Mouse (Mus musculus): ENCODE data around the gene Clpp. TPM values are rescaled to one million over a fixed set of nuclear protein-coding genes. Genes with fewer than 3 reads are reported as not detected.

Clpp gene
- polyA plus RNA-seq (2012; rRNA removed), result 146 and 147 TPM in 2 replicates

DNA sequence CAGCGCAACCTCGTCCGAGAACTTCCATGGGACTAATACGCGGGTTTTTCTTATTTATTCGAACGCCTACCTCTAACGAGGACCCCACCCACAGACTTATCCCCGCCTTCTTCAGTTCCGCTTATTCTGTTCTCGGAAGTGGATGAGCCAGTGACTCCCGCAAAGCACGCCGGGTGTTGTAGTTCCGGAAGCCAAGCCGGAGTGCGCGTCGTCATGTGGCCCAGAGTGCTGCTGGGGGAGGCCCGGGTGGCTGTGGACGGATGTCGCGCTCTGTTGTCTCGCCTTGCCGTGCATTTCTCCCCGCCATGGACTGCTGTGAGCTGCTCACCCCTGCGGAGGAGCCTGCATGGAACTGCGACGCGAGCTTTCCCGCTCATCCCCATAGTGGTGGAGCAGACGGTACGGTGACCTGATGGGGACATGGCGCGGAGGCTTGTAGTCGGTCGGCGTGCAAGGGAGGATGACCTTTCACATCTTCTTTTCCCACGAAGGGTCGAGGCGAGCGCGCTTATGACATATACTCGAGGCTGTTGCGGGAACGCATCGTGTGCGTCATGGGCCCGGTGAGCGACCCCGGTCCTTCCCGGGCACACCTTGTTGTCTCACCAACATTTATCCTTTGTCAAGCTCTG, at the start of gene Clpp:
Clpp (plus strand) TSS at position 191 of the 632 bp plus-strand sequence.
- peak; percentile 95 to 96 for DNase-seq (ENCODE audit: extremely low spot score in 1 of 2, low spot score in 1 of 2)

DNA sequence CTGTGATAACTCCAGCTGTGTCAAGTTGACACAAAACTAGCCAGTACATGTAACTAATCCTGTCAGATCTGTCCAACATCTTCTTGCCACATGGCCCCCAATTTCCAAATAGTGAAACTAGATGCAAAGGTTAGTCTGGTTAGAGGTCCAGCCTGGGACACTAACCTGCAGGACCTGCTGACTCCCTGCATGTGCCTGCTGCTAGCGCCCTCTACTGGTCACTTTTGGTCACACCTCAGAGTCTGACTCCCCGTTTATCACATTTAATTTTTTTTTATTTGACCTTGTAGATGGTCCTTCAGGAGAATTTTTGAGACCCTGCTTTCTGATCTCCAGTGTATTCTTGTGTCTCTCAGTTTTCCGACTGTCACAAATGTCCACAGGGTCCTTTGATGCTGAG, 39.2 kb upstream of the Clpp start:
- peak in 1 of 2 experiments; percentile 68 for DNase-seq (ENCODE audit: extremely low spot score in 1 of 2, low spot score in 1 of 2)

DNA sequence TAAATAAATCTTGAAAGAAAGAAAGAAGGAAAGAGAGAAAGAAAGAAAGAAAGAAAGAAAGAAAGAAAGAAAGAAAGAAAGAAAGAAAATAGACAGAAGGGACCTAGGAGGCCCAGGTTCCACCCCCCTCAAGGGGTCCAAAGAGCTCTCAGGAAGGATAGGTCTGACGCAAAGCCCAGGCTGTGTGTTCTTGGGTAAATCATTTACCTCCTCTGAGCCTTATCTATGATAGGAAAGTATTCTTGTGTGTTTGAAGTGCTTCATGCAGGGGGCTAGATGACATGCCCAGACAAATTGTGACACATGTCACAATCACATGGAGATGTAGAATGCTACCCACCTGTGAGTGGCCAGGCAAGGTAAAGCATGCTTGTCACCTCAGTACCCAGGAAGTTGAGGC, 37.5 kb upstream of the Clpp start:
- no peak for DNase-seq (ENCODE audit: extremely low spot score in 1 of 2, low spot score in 1 of 2)

DNA sequence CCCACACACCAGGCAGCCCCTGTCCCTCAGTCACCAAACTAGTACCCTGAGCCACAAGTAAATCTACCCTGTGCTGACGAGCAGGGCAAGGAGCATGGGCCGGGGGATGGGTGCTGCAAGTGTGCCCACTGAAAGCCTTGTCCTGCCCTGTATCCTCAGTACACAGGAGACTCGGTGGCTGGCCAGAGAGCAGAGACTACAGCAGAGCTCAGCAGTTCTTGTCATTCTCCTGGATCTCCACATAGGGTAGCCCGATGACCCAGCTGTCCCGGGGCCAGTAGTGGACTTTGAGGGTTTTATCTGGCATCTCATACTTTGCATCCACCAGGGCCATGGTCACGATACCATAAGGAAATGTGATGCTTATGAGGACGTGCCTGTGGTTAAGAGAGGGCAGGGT, 35.2 kb upstream of the Clpp start:
- DNase-seq (ENCODE audit: extremely low spot score in 1 of 2, low spot score in 1 of 2), result no peak

DNA sequence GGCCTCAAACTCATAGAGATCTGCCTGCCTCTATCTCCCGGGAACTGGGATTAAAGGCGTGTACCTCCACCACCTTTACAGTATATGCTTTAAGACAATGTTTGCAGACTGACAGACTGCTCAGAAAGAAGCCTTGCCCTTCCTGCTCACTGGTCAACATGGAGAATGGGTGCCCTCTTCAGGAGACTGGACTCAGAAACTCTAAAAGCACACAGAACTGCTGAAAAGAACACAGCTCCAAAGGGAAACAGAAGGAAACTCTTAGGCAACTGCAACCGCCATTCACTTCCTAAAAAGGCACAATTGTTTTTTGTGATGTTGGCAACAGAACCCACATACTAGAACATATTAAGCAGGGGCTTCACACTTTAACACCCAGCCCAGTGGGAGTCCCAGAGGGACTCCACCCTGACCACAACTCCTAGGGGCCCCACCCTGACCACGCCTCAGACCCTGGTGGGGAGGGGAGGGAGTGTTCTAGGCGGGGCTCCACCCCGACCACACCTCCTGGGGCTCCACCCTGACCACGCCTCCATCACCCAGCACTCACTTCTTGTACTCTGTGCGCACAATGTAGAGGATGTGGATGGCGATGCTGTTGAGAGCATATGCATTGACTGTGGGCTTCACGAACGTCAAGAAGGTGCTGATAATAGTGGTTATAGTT, 32.2 kb upstream of the Clpp start:
- no peak for DNase-seq (ENCODE audit: extremely low spot score in 1 of 2, low spot score in 1 of 2)

DNA sequence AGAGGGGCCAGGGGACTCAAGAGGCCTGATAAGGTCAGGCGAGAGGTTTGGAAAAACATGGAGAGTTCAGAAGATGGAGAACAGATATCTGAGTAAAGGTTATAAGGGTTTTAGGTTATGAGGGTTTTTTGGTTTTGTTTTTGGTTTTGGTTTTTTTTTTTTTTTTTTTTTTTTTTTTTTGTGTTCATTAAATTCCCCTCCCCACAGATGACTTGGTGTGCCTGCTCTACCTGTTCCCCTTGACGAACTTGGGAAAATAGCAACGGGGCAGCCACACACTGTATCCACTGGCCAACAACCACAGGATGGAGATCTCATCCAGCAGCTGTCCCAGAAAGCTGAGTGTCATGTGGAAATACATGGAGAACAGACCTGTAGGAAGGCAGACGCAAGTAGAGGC, 31.4 kb upstream of the Clpp start:
- DNase-seq (ENCODE audit: extremely low spot score in 1 of 2, low spot score in 1 of 2), result no peak

DNA sequence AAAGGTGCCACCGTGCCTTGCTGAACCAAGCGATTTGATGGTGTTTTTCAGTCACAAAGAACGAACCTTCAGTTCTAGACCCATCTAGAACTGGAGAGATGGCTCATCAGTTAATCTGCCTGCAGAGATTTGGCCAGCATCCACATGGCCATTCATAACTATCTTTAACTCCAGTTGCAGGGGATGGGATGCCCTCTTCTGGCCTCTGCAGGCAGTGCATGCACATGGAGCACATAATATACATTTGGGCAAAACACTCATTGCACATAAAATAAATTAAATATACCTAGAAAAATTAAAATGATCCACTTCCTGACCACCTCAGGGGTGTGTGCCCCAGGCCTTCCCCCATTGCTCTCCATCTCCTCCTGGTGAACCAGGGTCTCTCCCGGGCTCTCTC, 28.2 kb upstream of the Clpp start:
- DNase-seq (ENCODE audit: extremely low spot score in 1 of 2, low spot score in 1 of 2), result no peak

DNA sequence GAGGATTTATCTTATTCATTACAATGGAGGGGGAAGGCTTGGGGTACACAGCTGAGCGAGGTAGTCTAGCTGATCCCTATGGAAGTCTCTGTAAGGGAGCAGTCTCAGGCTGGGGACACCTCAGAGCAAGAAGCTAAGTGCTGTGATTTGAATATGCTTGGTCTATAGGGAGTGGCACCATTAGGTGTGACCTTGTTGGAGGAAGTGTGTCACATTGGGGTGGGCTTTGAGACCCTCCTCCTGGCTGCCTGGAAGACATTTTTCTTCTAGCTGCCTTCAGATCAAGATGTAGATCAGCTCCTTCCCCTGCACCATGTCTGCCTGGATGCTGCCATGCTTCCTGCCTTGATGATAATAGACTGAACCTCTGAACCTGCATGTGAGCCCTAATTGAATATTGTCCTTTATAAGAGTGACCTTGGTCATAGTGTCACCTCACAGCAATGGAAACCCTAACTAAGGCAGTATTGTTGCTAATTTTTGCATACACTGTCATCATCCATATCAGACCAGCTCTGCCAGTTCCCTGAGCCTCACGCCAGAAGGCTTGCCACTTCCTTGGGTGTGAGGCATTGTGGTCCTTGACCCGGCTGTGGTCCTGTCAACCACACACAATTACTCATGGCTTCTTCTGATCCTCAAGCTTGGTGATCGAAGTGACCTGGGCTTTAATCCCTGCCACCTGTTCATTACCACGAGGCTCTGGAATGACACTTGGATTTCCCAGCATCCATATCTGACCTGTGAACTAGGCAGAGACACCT, 27.3 kb upstream of the Clpp start:
- no peak for DNase-seq (ENCODE audit: extremely low spot score in 1 of 2, low spot score in 1 of 2)

DNA sequence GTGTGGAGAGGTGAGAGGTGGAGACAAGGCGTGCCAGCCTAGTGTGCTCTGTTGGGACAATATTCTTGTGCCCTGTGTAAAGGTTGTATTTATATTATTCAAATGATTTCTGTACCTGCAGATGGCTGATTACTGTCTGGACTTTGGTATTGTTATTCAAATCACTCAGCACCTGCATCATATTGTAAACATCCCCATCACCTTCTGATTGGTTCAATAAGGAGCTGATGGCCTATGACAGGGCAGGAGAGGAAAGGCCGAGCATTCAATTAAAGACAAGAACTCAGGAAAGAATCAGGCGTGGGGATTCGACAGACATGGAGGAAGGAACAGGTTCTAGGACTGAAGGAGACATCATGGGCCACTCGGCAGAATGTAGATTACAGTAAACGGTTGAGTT, 26.5 kb upstream of the Clpp start:
- no peak for DNase-seq (ENCODE audit: extremely low spot score in 1 of 2, low spot score in 1 of 2)

DNA sequence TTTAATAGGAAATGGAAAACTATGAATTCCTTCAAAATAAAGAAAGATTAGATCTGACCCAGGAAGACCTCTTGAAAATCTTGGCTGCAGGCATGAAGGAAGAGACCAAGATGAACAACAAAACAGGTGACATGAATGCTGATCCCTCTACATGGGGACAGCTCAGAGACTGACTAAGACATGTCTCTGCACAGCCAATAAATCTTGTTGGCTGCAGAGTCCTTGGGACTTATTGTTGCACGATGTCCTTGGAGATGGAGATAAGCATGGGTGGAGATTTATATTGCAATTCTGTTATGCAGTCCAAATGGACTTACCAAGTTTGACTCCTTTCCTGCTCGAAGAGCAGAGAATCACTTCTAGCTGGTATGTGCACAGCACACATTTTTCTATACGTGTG, 20.8 kb upstream of the Clpp start:
- DNase-seq (ENCODE audit: extremely low spot score in 1 of 2, low spot score in 1 of 2), result no peak

DNA sequence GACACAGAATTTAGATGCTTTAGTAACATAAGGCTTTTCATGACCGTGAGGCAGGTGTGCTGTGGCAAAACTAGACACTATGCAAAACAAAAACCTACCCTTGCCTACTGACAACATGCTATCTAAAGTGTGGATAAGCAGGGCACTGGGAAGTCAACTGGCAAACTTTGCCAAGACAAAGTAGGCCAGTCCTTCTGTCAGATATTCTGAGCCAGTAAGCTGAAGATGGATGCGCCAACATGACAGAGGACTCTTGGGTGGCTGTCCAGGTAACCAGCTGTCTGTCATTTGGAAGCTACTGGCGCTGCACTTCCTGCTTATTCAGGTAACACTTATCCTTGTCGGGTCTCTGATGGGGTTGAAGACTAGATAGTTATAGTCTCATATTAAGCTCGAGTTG, 20.0 kb upstream of the Clpp start:
- no peak for DNase-seq (ENCODE audit: extremely low spot score in 1 of 2, low spot score in 1 of 2)

DNA sequence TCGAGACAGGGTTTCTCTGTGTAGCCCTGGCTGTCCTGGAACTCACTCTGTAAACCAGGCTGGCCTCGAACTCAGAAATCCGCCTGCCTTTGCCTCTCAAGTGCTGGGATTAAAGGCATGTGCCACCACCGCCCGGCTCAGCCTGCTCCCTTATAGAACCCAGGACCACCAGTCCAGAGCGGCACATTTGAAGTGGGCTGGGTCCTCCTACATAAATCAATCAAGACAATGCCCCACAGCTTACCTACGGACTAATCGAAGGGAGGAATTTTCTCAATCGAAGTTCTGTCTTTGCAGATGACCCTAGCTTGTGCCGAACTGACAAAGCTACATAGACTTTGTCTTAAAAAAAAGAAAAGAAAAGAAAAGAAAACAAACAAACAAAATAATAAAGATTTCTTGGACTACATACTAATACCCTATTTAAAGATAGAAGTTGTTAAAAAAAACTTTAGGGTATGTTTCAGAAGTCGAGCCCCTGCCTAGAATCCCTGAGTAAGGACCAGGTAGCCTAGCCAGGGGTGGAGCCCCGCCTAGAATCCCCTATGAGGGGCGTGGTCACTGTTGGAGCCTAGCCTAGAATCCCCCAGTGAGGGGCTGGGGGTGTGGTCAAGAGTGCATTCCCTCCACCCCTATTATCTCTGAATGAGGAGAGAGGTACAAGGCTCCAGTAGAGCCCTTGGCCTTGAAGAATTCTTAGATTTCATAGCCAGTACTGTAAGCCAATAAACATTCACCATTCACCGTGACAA, 16.0 kb upstream of the Clpp start:
- DNase-seq (ENCODE audit: extremely low spot score in 1 of 2, low spot score in 1 of 2), result no peak

DNA sequence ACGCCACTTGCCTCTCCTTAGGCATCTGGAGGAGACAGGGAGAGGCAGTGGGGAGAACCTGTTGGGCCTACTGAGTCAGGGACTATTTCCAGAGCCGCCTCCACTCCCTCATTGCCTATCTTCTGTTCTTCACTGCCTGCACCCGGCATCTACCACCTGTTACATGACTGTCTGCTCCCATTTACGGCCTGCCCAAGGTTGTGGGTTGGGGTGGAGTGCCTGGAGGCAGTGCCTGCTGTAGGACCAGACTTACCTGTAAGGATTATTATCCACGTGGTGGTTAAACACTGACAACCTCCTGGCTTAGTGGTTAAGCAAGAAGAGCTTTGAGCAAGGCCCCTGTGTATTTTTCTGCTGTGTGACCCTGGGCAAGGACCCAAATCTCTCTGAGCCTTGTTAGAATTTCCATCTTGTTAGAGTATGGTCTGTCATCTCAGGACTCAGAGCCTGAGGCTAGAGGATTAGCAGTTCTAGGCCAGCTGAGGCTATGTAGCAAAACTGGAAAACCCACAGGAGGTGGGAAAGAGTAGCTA, 15.3 kb upstream of the Clpp start:
- DNase-seq (ENCODE audit: extremely low spot score in 1 of 2, low spot score in 1 of 2), result no peak

DNA sequence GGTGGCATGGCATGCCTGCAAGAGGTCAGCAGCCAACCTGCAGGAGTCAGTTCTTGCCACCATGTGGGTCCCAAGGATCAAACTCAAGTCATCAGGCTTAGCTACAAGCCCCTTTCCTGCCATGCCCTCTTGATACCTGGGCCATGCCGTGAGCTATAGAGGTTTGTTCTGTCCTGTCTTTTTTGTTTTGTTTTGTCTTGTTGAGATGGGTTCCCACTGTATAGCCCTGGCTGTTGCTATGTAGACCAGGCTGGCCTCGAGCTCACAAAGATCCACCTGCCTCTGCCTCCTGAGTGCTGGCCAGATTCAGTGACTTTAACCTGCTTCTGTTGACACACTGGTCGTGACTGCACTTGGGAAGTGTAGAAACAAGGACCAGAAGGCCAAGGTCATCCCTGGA, 14.7 kb upstream of the Clpp start:
- no peak for DNase-seq (ENCODE audit: extremely low spot score in 1 of 2, low spot score in 1 of 2)

DNA sequence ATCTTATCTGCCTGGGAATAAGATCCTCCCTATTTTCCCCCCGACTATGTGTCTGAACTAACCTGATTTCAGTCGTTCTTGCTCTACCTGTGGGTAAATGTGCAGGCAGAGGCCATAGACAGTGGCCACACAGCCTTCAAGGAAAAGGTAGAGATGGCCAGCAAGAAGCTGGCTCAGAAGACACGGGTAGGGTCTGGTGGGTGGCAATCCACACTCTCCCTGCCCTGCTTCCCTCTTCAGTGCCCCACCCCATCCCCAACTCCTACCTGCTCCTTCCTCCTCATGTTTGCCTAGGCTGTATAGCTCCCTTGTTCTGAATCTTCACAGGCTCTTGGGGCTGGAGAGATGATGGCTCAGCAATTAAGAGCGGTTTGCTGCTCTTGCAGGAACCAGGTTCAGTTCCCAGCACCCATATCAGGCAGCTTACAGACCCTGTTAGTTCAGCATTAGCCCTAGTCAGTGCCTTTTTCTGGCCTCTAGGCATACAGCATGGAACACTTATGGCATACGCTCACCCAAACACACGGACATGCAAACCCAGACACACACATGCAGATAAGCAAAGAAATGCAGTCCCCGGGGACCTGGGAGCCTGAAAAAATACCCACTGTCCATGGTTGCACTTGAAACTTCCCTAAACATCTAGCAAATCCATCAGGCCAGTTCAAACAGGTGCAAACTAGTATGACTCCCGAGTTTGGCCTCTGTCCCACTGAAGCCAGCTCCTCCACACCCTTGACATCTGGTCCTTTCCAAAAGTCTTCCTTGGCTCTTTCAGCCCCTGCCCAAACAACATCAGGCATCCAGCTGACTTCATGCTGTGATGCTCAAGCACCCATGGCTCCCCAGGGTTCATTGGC, 13.3 kb upstream of the Clpp start:
- DNase-seq (ENCODE audit: extremely low spot score in 1 of 2, low spot score in 1 of 2), result no peak

DNA sequence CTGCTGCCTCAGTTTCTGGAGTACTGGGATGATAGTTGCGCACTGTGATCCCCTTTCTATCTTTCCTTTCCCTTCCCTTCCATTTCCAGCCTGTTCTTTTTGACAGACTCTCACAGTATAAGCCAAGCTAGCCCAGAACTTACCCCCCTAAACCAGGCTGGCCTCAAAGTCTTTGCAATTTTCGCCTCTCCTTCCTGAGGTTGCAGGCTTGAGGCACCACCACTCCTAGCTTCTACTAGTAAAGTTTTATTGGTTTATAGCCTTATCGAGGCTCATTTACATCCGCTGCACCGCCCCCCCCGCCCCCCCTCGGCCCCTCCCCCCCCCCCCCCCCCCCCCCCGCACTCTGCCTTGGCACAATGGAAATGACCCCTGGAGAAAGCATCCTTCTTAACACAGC, 10.6 kb upstream of the Clpp start:
- DNase-seq (ENCODE audit: extremely low spot score in 1 of 2, low spot score in 1 of 2), result no peak

DNA sequence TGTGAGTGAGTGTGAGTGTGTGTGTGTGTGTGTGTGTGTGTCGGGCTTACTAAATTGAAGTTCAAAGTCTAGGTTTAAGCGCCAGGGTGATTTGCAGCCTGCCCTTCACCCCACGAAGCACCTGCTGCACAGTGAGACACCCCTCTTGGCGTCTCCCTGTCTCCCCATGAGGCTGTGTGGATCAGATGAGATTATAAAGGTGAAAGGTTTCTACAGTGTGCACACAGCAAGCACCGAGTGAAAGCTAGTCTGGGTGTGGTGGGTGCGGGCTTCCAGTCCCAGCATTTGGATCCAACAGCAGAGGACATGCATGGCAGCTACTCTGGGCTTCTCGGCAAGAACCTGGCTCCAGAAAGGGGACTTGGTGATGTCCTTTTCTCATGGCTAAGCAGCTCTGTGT, 9.1 kb upstream of the Clpp start:
- no peak for DNase-seq (ENCODE audit: extremely low spot score in 1 of 2, low spot score in 1 of 2)

DNA sequence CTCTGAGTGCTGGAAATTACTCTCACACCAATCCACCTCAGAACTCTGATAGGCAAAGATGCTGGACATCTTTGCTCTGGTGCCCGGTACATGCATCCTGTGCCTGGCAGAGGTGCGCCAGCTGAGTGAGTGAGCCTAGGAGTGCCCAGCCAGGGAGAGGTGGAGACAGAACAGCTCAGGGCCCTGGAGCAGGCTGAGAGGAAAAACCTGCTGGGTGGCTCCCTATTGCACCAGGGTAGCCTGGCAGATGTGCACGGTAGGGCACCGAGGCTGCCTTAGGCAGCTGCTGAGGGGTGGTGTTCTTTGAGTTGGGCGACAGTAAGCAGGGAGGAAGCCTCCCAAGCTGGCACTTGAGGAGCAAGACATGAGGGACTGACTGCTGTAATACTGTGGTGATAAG, 8.1 kb upstream of the Clpp start, which contains the start of gene Acer1:
Acer1 (minus strand) TSS at position 114 of the 400 bp plus-strand sequence.
- DNase-seq (ENCODE audit: extremely low spot score in 1 of 2, low spot score in 1 of 2), result no peak

DNA sequence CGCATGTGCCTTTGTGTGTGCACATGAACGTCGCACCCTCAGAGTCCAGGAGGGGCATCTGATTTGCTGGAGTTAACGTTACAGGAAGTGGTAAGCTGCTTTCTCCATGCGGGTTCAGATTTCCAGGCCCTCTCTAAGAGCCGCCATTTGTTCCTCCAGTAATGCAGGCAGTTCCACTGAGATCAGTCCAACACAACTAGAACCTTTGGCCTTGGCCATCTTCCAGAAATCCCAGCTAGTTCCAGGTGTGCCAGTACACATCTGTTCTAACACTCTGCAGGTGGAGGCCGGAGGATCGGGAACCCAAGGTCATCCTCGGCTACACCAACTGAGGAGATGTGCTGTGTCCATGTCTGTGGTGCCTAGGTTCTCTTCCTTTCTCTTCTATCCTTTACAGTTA, 5.2 kb upstream of the Clpp start:
- no peak for DNase-seq (ENCODE audit: extremely low spot score in 1 of 2, low spot score in 1 of 2)

DNA sequence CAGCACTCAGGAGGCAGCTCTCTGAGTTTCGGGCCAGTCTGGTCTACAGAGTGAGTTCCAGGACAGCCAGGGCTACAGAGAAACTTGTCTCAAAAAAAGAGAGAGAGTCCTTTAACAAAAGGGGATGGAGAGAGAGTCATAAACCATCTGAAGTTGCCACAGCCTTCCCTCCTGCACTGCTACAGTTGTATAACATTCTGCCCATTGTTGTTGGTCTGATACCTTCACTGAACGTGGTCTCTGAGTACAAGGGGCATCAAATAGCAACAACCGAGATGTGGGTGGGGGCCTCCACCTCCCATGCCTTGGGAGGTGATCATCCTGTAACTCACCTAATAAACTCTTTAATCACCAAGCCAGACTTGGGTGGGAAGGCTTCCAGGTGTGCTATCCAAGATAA, 4.4 kb upstream of the Clpp start:
- DNase-seq (ENCODE audit: extremely low spot score in 1 of 2, low spot score in 1 of 2), result no peak

Data from frontal cortex, adult 2 months (tissue).